Mouse (Mus musculus) T-helper 2 cell (primary cell): ENCODE results near the gene Gm10665.
"Not testable (repeated sequence)": the region's sequence is repeated elsewhere in the genome, so short reads cannot be mapped to it uniquely, and the experiment has no call there.

ENCODE experiments used
- in situ Hi-C: fragments of 300-600 bp; cut with MboI, MseI; formaldehyde crosslinking; loops from one replicate; pipeline ENCODE4 v1.15.1; 2025; ENCODE audit warnings: high pct_unique_total_duplicates

Gene Gm10665

DNA sequence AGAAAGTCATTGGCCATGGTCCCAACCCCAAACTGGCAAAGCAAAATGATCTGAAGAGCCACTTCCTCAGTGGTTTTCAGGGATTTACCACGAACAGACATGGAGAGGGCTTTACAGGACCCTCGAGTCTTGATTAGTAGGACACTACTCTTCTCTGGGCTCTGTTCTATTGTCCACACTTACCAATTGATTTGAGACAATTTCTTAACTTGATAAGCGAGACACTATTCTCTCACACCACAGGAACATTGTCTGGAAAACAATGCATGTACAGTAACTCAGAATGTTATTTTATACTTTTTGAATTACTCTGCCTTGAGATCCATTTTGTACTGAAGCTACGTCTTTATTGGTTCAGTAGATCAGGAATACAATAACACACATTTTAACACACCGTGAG, at the start of gene Gm10665:
TSS of gene Gm10665 (minus strand) at position 101 of the 400 bp plus-strand sequence.
- in situ Hi-C loops = not testable (repeated sequence)

DNA sequence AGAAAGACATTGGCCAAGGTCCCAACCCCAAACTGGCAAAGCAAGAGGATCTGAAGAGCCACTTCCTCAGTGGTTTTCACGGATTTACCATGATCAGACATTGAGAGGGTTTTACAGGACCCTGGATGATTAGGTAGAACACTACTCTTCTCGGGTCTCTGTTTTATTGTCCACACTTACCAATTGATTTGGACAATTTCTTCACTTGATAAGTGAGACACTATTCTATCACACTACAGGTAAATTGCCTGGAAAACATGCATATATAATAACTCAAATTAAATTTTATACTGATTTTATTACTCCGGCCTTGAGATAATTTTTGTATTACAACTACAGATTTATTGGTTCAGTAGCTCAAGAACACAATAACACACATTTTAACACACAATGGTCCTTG, 35.7 kb upstream of the Gm10665 start, which contains the start of gene Vmn1r151:
TSS of gene Vmn1r151 (minus strand) at position 101 of the 400 bp plus-strand sequence.
- in situ Hi-C loops = not testable (repeated sequence)

DNA sequence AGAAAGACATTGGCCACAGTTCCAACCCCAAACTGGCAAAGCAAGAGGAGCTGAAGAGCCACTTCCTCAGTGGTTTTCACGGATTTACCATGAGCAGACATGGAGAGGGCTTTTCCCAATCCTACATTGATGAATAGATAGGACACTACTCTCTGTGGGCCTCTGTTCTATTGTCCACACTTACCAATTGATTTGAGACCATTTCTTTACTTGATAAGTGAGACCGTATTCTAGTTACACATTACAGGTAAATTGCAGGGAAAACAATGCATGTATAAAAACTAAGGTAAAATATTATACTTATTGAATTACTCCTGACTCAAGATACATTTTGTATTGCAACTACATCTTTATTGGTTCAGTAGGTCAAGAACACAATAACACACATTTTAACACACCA, 25.7 kb downstream of the Gm10665 start, which contains the start of gene Vmn1r149:
TSS of gene Vmn1r149 (minus strand) at position 101 of the 400 bp plus-strand sequence.
- in situ Hi-C loops = not testable (repeated sequence)

DNA sequence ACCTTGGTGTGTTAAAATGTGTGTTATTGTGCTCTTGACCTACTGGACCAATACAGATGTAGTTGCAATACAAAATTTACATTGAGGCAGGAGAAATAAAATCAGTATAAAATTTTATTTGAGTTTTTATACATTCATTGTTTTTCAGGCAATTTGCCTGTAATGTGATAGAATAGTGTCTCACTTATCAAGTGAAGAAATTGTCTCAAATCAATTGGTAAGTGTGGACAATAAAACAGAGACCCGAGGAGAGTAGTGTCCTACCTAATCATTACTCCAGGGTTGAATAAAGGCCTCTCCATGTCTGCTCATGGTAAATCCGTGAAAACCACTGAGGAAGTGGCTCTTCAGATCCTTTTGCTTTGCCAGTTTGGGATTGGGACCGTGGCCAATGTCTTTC, 50.6 kb downstream of the Gm10665 start, which contains the start of gene Vmn1r148:
TSS of gene Vmn1r148 (plus strand) at position 301 of the 400 bp plus-strand sequence.
- in situ Hi-C loops = loop anchor here (10.0 kb wide), 1 partner anchor 352 kb away; the partner anchor contains the start of gene Vmn1r157
